Mouse (Mus musculus) left cerebral cortex, postnatal 10 days (tissue): ENCODE results near the gene Zbtb32. TPM values are rescaled to one million over a fixed set of nuclear protein-coding genes. Genes with fewer than 3 reads are reported as not detected.

Experiments
- DNase-seq, 2 experiments: peaks; one replicate each; pipeline ENCODE4 v3.0.0; 2021 to 2022; ENCODE audit warnings: low spot score in 2 of 2, mixed read lengths in 1 of 2; ENCODE audit errors: extremely low spot score in 1 of 2
- intact Hi-C: fragments of 180-260 bp; cut with DNase I; formaldehyde crosslinking; loops from one replicate; pipeline ENCODE4 v1.15.1; 2025
- microRNA-seq: library from miRNA; unstranded; fragments of <30 nt; microRNA quantifications from one replicate; pipeline ENCODE4 v1.2.0, GENCODE M21; 2022
- total RNA-seq, 2 experiments: library from RNA; stranded (reverse); gene quantifications; 2 replicates each; pipeline ENCODE4 v1.2.3; 2021

The Zbtb32 gene
- total RNA-seq, 2 experiments from 2014 or later, result not detected

DNA sequence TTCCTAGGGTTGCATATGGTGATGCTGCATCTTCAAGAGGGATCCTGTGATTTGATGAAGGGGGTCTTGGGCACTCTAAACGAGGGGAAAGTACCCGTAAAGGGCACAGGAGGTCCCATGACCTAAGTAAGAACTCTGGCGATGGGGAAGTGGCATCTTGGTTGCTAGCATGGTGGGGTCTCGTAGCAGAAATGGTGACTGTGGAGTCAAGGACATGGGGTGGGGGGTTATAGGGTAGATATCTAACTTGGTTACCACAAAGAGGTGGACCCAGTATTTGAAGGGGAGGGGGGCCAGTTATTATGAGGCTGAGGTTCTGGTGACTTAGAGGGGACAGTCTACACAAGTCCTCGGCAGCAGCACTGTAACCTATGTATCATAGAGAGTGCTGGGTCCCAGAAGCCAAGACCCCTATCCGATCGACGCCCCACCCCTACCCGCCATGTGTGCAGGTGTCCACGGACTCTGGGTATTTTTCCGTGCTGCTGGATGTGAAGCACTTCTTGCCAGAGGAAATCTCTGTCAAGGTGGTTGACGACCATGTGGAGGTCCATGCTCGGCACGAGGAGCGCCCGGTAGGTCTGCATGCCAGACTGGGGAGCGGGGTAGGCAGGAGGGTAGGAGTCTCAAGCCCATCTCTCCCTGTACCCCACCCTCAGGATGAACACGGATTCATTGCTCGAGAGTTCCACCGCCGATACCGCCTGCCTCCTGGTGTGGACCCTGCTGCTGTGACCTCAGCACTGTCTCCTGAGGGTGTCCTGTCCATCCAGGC is 44.7 kb downstream of the Zbtb32 start:
- peak in 1 of 2 experiments; percentile 44 for DNase-seq
- intact Hi-C loops, result no loop called here

DNA sequence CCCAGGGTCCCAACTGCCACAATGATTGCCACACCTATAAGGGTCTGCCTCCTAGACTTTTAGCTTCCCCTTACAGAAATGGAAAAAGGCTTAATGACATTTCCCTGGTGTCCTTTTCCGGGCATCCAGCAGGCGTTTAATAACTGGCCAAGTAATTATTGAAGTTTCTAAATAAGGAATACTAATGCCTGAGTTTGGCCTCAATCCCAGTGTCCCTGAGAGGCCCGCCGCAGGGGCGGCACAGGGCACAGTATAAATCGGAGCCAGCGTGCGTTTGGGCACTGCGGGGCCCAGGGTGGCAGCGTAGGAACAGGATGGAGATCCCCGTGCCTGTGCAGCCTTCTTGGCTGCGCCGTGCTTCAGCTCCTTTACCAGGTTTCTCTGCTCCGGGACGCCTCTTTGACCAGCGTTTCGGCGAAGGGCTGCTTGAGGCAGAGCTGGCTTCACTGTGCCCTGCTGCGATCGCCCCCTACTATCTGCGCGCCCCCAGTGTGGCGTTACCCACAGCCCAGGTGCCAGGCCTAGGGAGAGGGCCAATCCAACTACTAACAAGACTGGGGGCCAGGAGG is 45.6 kb downstream of the Zbtb32 start:
- peak in 1 of 2 experiments; percentile 53 for DNase-seq
- intact Hi-C loops, result no loop called here

DNA sequence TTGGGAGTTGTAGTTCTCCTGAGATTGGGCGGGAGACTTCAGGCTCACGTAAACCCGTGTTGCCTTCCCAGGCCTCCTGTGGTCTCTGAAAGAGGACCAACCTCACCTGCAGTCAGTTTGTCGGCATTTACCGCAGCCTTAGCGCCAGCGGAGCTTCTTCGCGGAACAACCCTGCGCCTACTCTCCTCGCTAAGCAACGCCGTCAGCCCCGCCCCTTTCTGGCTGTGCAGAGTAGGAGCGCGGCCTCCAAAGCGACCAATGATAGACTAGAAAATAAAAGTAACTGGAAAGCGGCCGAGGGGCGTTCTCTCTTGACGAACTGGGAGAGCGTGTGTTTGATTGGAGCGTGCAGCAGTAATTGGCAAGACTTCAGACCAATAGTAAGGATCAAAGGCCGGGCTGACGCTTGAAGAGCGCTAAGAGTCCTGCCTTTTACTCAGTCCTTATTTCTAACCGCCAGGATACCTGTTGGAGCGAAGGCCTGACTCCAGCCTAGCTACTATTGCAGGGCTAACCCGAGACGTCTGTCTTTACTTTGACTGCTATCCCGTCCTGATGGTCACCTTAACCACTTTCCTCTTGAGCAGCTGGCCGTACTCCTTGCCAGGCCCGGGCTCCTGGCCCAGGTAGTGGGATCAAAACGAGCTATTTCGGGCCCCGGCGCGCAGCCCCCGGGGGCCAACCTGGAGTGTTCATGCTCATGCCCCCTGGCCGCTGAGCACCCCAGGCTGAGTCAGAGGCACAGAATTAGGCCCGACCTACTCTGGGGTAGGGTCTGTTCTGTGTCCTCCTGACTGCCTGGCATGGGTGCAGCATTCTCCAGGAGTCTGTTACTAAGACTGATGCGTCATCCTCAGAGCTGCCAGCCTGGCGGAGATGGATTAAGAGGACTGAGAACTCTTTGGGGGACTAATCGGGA is 46.3 kb downstream of the Zbtb32 start, which contains the start of the genes Hspb6 and Proser3:
Hspb6 (plus strand) TSS at position 77 of the 919 bp plus-strand sequence.
Proser3 (minus strand) TSS at position 198 of the 919 bp plus-strand sequence.
- peak; percentile 98 for DNase-seq
- intact Hi-C loops, result no loop called here

GRCm38 (mm10) chr7:30551445-30552101 is 47.1 kb downstream of the Zbtb32 start:
- DNase-seq, result peak in 1 of 2 experiments; percentile 47
- intact Hi-C loops, result no loop called here

- DNase-seq, result no peak
- intact Hi-C loops, result no loop called here
These were observed 48.1 kb downstream of the Zbtb32 start for GRCm38 (mm10) chr7:30550603-30551002.

DNA sequence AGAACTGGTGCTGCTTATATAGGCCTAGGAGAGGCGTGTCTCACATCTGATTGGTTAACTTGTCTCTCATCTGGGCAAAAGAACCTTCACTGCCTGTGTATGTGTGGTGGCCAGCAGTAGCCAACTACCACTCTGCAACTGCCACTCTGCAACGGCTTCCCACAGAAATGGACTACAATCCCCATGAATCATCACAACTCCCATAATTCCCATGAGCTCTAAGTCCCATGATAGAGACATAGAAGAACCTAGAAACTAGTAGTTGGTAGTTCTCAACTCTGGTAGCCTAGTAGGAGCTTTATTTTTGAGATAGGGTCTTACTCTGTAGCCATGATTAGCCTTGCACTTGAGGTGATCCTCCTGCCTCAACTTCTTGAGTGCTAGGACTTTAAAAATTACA is 48.8 kb downstream of the Zbtb32 start:
- intact Hi-C loops, result no loop called here
- DNase-seq, result no peak

DNA sequence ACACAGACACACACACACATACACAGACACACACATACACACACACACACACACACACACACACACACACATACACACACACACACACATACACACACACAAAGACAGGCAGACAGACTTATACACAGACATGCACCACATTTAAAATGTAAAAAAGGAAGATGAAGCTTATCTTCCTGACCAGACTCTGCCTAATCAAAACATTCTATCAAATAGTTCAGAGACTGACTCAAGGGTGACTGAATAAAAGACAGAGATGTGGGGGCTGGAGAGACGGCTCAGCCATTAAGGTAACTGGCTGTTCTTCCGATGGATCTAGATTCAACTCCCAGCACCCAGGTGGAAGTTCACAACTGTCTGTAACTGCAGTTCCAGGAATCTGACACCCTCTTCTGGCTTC is 54.4 kb downstream of the Zbtb32 start:
- intact Hi-C loops, result no loop called here
- DNase-seq, result no peak

- intact Hi-C loops, result no loop called here
- DNase-seq, result no peak
These were observed 58.1 kb downstream of the Zbtb32 start for GRCm38 (mm10) chr7:30540572-30540971.

Small RNA genes within 50 kb of the gene (microRNA-seq; reads per million reads assigned to microRNA genes)
- gene Gm38670 (0.86 reads per million), gene Mir3569 (2.6 reads per million)

Other genes with a start within 250 kb of the Zbtb32 start
- 10 to 100 TPM; 48.1 to 48.2 TPM for gene Lrfn3, start 236.1 kb downstream of the Zbtb32 start, total RNA-seq
- 10 to 100 TPM; 20.8 to 20.9 TPM for gene Tyrobp, start 185.1 kb downstream of the Zbtb32 start, total RNA-seq
- gene Hcst, start 179.1 kb downstream of the Zbtb32 start, total RNA-seq, result 1 to 10 TPM in 1 of 2 experiments, not detected in 1; 1.1 TPM
- 1 to 10 TPM; 2.7 to 3.6 TPM for gene Nfkbid, start 177.2 kb downstream of the Zbtb32 start, total RNA-seq
- 100 to 1,000 TPM; 937 to 959 TPM for gene Aplp1, start 153.4 kb downstream of the Zbtb32 start, total RNA-seq
- 1 to 10 TPM; 1.2 to 4.9 TPM for gene Kirrel2, start 141.2 kb downstream of the Zbtb32 start, total RNA-seq
- gene Nphs1, start 140.6 kb downstream of the Zbtb32 start, total RNA-seq, result under 1 TPM; 0.26 to 0.32 TPM
- under 1 TPM in 1 of 2 experiments, not detected in 1; 0.67 TPM for gene Prodh2, start 105.3 kb downstream of the Zbtb32 start, total RNA-seq
- gene Arhgap33, start 63.8 kb downstream of the Zbtb32 start, total RNA-seq, result 100 to 1,000 TPM; 259 to 264 TPM
- 1 to 10 TPM; 6.4 to 7.3 TPM for gene Hspb6, start 46.7 kb downstream of the Zbtb32 start, total RNA-seq
- gene Proser3, start 46.6 kb downstream of the Zbtb32 start, total RNA-seq, result 1 to 10 TPM; 2.9 to 3.4 TPM
- gene Lin37, start 39.1 kb downstream of the Zbtb32 start, total RNA-seq, result 10 to 100 TPM; 24.3 to 26.4 TPM
- 10 to 100 TPM; 50.1 to 56.1 TPM for gene U2af1l4, start 35.6 kb downstream of the Zbtb32 start, total RNA-seq
- gene Gm49396, start 35.6 kb downstream of the Zbtb32 start, total RNA-seq, result 1 to 10 TPM; 4.2 TPM
- gene Psenen, start 35.3 kb downstream of the Zbtb32 start, total RNA-seq, result 10 to 100 TPM; 79.1 to 82.8 TPM
- 1 to 10 TPM; 1.5 to 1.8 TPM for gene Igflr1, start 33.5 kb downstream of the Zbtb32 start, total RNA-seq
- gene Kmt2b, start 10.2 kb downstream of the Zbtb32 start, total RNA-seq, result 10 to 100 TPM; 54.1 to 56.9 TPM
- under 1 TPM in 1 of 2 experiments, not detected in 1; 0.32 TPM for gene Upk1a, start 13.9 kb upstream of the Zbtb32 start, total RNA-seq
- 100 to 1,000 TPM; 736 to 789 TPM for gene Cox6b1, start 27.2 kb upstream of the Zbtb32 start, total RNA-seq
- gene Etv2, start 36.9 kb upstream of the Zbtb32 start, total RNA-seq, result not detected
- gene Rbm42, start 51.4 kb upstream of the Zbtb32 start, total RNA-seq, result 10 to 100 TPM; 68.0 to 72.2 TPM
- 1 to 10 TPM; 7.1 to 7.3 TPM for gene Haus5, start 66.1 kb upstream of the Zbtb32 start, total RNA-seq
- not detected for gene Pmis2, start 72.7 kb upstream of the Zbtb32 start, total RNA-seq
- gene 2200002J24Rik, start 100.0 kb upstream of the Zbtb32 start, total RNA-seq, result not detected
- 1 to 10 TPM; 2.5 to 3.2 TPM for gene Atp4a, start 113.3 kb upstream of the Zbtb32 start, total RNA-seq
- gene Tmem147, start 130.6 kb upstream of the Zbtb32 start, total RNA-seq, result 100 to 1,000 TPM; 136 to 144 TPM
- not detected for gene Gapdhs, start 144.8 kb upstream of the Zbtb32 start, total RNA-seq
- gene Sbsn, start 152.6 kb upstream of the Zbtb32 start, total RNA-seq, result 1 to 10 TPM; 9.5 to 9.8 TPM
- 1 to 10 TPM; 1.4 to 1.5 TPM for gene Dmkn, start 164.8 kb upstream of the Zbtb32 start, total RNA-seq
- not detected for gene Krtdap, start 189.0 kb upstream of the Zbtb32 start, total RNA-seq
- gene Ffar2, start 224.9 kb upstream of the Zbtb32 start, total RNA-seq, result under 1 TPM in 1 of 2 experiments, not detected in 1; 0.69 TPM